Mouse (Mus musculus) thymus, adult 2 months (tissue): Measurements from ENCODE around the gene Slc37a4.

ENCODE experiments used
- CTCF ChIP-seq: fragments of 200-500 bp; IDR thresholded peaks from 2 replicates; pipeline ENCODE4 v1.5.1; 2012; ENCODE audit warnings: mild to moderate bottlenecking, control low read depth, low read length, moderate library complexity, borderline replicate concordance; ENCODE audit not compliant: control insufficient read depth, poor library complexity, insufficient read depth; ENCODE audit errors: extremely low read depth
- POLR2A ChIP-seq: fragments of 200-500 bp; IDR thresholded peaks from 2 replicates; pipeline ENCODE4 v1.6.1; 2012; ENCODE audit warnings: mild to moderate bottlenecking, low read length, control low read depth, moderate library complexity; ENCODE audit not compliant: control insufficient read depth, poor library complexity, insufficient read depth; ENCODE audit errors: extremely low read depth

DNA sequence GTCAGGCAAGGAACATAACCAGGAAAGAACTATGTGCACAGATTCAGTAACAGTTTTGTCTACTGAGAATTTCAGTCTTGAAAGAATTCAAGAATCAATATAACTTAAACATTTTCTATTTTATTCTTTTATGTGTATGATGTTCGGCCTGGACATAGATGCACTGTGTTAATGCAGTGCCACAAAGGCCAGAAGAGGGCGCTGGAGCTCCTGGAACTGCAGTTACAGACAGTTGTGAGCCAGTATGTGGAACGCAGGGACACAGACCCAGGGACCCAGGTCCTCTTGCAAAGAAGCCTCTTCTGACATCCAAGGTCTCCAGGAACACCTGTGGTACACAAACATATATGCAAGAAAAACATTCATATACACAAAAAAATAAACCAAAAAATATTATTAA lies 32.2 kb upstream of the Slc37a4 start:
- TF ChIP-seq CTCF, result no peak
- no peak for TF ChIP-seq POLR2A
